Mouse (Mus musculus) splenic B cell, adult 2 months (primary cell): ENCODE results near the gene Ireb2.
A peak's percentile ranks its signal among the peaks of the same experiment; 100 is the strongest.
"Not testable (repeated sequence)": the region's sequence is repeated elsewhere in the genome, so short reads cannot be mapped to it uniquely, and the experiment has no call there.

Experiments used
- DNase-seq: peaks from one replicate; pipeline ENCODE4 v3.0.0-alpha.2; 2011; ENCODE audit warnings: low read depth, low spot score
- H3K27me3 ChIP-seq: 2 replicates; pipeline ENCODE4 v1.6.1; 2012; ENCODE audit warnings: mild to moderate bottlenecking, low read length, moderate library complexity, mixed read lengths; ENCODE audit not compliant: control insufficient read depth, poor library complexity, insufficient read depth, severe bottlenecking
- H3K36me3 ChIP-seq: 2 replicates; pipeline ENCODE4 v1.6.1; 2012; ENCODE audit warnings: mild to moderate bottlenecking, low read length, moderate library complexity, mixed read lengths; ENCODE audit not compliant: control insufficient read depth, poor library complexity, insufficient read depth, severe bottlenecking

Gene Ireb2

DNA sequence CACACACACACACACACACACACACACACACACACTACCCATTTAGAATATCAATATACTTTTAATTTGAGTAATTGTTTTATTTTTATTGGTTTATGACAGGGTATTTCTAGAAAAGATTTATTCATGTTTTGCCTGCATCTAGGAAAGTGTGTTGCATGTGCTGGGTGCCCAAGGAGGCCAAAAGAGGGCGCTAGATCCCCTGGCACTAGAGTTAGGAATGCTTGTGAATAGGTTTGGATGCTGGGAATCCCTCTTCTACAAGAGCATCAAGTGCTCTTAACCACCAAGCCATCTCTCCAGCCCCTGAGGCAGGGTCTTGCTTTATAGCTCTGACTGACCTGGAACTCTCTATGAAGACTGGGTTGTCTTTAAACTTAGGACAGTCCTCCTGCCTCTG lies 68.2 kb downstream of the Ireb2 start:
- no peaks in the 10 kb centered on the region for H3K36me3 ChIP-seq
- DNase-seq: no peak
- H3K27me3 ChIP-seq: no peaks in the 10 kb centered on the region

GRCm38 (mm10) chr9:54932379-54932778 lies 68.8 kb downstream of the Ireb2 start:
- no peaks in the 10 kb centered on the region for H3K27me3 ChIP-seq
- H3K36me3 ChIP-seq: no peaks in the 10 kb centered on the region
- DNase-seq: no peak

- DNase-seq: no peak
- no peaks in the 10 kb centered on the region for H3K27me3 ChIP-seq
- H3K36me3 ChIP-seq: no peaks in the 10 kb centered on the region
These were observed 78.5 kb downstream of the Ireb2 start for GRCm38 (mm10) chr9:54942071-54942470.

- H3K27me3 ChIP-seq: no peaks in the 10 kb centered on the region
- no peaks in the 10 kb centered on the region for H3K36me3 ChIP-seq
- DNase-seq: no peak
These were observed 80.9 kb downstream of the Ireb2 start for GRCm38 (mm10) chr9:54944467-54944866.

- Histone ChIP-seq H3K36me3 (no peaks in the 10 kb centered on the region), H3K27me3 (no peaks in the 10 kb centered on the region)
- no peak for DNase-seq
These were observed 82.7 kb downstream of the Ireb2 start for GRCm38 (mm10) chr9:54946256-54946655.

DNA sequence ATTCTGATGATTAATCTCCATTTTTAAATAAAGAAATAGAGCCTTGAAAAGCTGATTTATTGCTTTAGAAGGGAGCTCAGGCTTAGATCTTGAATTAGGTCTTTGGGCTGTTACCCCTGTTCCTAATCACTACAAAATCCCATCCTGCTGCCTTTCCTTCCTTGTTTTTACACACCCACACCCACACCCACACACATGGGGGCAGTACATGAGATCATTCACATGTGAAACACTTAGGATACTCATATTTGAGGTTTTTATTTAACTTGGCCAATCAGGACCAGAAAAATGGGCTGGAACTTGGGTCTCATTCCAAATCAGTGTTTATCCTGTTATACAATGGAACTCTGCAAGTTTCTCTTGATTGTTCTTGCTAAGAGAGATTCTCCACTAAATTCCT lies 85.9 kb downstream of the Ireb2 start:
- DNase-seq: no peak
- Histone ChIP-seq H3K27me3 (no peaks in the 10 kb centered on the region), H3K36me3 (peaks cover 8% of the 10 kb centered on the region; the same call in 1 of the 2 replicates)

DNA sequence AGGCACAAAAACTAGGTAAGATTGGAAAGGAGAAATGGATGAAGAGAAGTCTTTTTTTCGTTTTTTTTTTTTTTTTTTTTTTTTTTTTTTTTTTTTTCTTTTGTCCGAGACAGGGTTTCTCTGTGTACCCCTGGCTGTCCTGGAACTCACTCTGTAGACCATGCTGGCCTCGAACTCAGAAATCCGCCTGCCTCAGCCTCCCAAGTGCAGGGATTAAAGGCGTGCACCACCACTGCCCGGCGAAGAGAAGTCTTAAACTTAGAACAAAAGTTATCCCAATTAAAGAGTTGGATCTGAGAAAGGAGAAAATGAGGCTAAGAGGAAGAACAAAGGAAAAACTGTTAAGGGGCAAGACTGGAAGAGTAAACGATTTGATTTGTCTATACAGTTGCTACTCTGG lies 86.6 kb downstream of the Ireb2 start:
- DNase-seq, H3K36me3 ChIP-seq, H3K27me3 ChIP-seq: not testable (repeated sequence)

DNA sequence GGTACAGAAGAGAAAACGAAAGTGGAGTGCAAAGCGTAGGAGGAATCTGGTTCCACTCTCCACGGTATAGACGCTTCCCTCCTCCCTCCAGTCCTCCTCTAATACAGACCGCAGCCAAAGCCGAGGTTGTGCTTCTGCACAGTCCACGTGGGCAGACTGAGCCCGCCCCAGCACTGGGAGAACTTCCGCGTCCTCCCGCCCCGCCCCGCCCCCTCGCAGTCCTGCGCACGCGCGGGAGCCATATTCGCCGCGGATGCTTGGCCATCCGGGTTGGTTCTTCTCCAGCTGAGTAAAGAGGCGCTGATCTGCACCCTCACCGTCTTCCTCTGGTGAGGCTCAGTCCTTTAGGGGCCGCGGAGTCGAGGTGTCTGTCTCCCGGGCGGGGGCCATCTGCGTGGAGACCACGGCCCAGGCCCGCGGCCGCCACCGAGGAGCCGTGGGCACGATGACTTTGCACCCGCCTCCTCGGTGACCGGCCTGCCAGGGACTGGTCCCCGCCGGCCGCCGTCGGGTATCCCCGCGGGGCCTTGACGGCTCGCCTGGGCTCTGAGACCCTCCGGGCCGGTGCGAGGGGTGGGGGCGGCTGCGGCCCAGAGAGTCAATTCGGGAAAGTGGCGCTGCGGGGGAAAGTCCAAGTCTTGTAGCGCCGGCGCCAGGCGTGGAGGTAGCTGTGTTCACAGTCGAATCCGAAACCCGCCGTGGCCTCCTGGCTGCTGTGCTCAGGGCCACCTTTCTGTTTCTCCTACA lies 87.2 kb downstream of the Ireb2 start, which contains the start of the genes Psma4 and AY074887:
Gene Psma4, plus strand, starts transcription at position 216 of the 747 bp plus-strand sequence.
Gene AY074887, minus strand, starts transcription at position 424 of the 747 bp plus-strand sequence.
- H3K27me3 ChIP-seq: no peaks in the 10 kb centered on the region
- H3K36me3 ChIP-seq: peaks cover 8% of the 10 kb centered on the region
- DNase-seq: peak; percentile 95

GRCm38 (mm10) chr9:54961059-54961458 lies 97.5 kb downstream of the Ireb2 start:
- no peak for DNase-seq
- Histone ChIP-seq H3K36me3 (peaks cover 4% of the 10 kb centered on the region; the same call in 1 of the 2 replicates), H3K27me3 (no peaks in the 10 kb centered on the region)
